Mouse (Mus musculus) urinary bladder, postnatal 14 days (tissue): ENCODE data around the gene Cldn34c3.
"Not testable (repeated sequence)": the region's sequence is repeated elsewhere in the genome, so short reads cannot be mapped to it uniquely, and the experiment has no call there.

Source experiments
- DNase-seq: peaks from one replicate; pipeline ENCODE4 v3.0.0; 2021; ENCODE audit warnings: low spot score

Gene Cldn34c3

GRCm38 (mm10) chrX:123793365-123793764 is at the start of gene Cldn34c3:
Gene Cldn34c3, plus strand, starts transcription at chrX:123793665.
- not testable (repeated sequence) for DNase-seq
